27 mouse cellular contexts compared by ENCODE assay signal in the genomic region with DNA sequence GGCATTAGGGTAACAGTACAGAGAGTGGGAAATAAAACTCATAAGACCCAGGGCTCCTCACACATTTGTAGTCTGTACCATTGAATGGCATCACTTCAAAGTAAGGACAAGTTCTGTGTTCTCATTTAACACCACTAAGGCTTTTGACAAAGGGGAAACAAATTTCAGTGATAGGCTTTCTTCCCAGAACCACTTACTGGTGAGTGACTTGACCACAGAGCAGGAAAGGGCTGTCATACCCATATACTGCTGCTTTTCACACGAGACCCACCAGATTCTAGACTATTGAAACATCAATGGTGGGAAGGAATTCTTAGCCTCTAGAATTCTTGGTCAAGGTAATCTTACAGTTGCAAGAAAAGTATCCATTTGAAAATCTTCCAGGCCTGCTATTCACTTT. TPM values are rescaled to one million over a fixed set of nuclear protein-coding genes. Genes with fewer than 3 reads are reported as not detected.
"Had no signal": no experiment of that assay in that cellular context is flagged by ENCODE, and none has a peak within 500 bp of the region (broad histone marks: within the 10 kb centered on the region; RNA-seq: fewer than 3 reads in every experiment).

No protein-coding gene starts in this region.

- DNase-seq: cerebellum, adult 2 months; cerebellum, adult 8-10 months; cerebellum, adult 9-10 months; cerebellum, adult 9-11 months; cerebellum, postnatal 10 days; cerebellum, postnatal 14 days; cerebellum, postnatal 25 days; cerebellum, postnatal 36 days; embryo, embryonic 11 days; forebrain, postnatal 0 days; gastrocnemius, adult 2 months; gastrocnemius, postnatal 10 days; gastrocnemius, postnatal 14 days; gastrocnemius, postnatal 25 days; gastrocnemius, postnatal 36 days; heart, adult 11 months; heart, adult 18-20 months; heart, adult 2 months had no signal

- ATAC-seq: forebrain, embryonic 13.5 days; forebrain, embryonic 14.5 days; forebrain, embryonic 15.5 days; forebrain, embryonic 16.5 days; forebrain, postnatal 0 days had no signal

RNA-seq across cellular contexts. Expression of gene Olfr90, which starts 3.9 kb away (rescaled TPM):
- total RNA-seq: forebrain, postnatal 0 days; gastrocnemius, adult 18-20 months; gastrocnemius, adult 2 months; gastrocnemius, adult 8-10 months; gastrocnemius, postnatal 10 days; gastrocnemius, postnatal 14 days; gastrocnemius, postnatal 25 days; gastrocnemius, postnatal 36 days; gastrocnemius, postnatal 4 days; granulocyte monocyte progenitor cell, adult 5-6 weeks; heart, adult 18-20 months; heart, adult 2 months; heart, adult 8-10 months had no signal

RNA-seq across cellular contexts. Expression of gene Olfr91, which starts 5.9 kb away (rescaled TPM):
- total RNA-seq: forebrain, postnatal 0 days; gastrocnemius, adult 18-20 months; gastrocnemius, adult 2 months; gastrocnemius, adult 8-10 months; gastrocnemius, postnatal 10 days; gastrocnemius, postnatal 14 days; gastrocnemius, postnatal 25 days; gastrocnemius, postnatal 36 days; gastrocnemius, postnatal 4 days; granulocyte monocyte progenitor cell, adult 5-6 weeks; heart, adult 18-20 months; heart, adult 2 months; heart, adult 8-10 months had no signal

RNA-seq across cellular contexts. Expression of gene Olfr92, which starts 27.7 kb away (rescaled TPM):
- total RNA-seq: forebrain, postnatal 0 days; gastrocnemius, adult 18-20 months; gastrocnemius, adult 2 months; gastrocnemius, adult 8-10 months; gastrocnemius, postnatal 10 days; gastrocnemius, postnatal 14 days; gastrocnemius, postnatal 25 days; gastrocnemius, postnatal 36 days; gastrocnemius, postnatal 4 days; granulocyte monocyte progenitor cell, adult 5-6 weeks; heart, adult 18-20 months; heart, adult 2 months; heart, adult 8-10 months had no signal
